Mouse (Mus musculus) embryonic stem cell, embryonic (primary cell): ENCODE measurements around the gene Gipc2.

Experiments used
- CTCF ChIA-PET, 4 experiments: fragments of 300-600 bp in 2 of 4; fragments of 350-600 bp in 2 of 4; sonication (Branson Sonifier 250); formaldehyde crosslinking; loops; one replicate each; lab custom pipeline; 2022; ENCODE audit warnings: inconsistent platforms in 2 of 4; lab: Charles Lee
- POLR2A ChIA-PET, 4 experiments: fragments of 300-600 bp in 2 of 4; fragments of 350-600 bp in 2 of 4; sonication (Branson Sonifier 250); formaldehyde crosslinking; loops; one replicate each; lab custom pipeline; 2022; ENCODE audit warnings: antibody characterized with exemption in 4 of 4, inconsistent platforms in 1 of 4; lab: Charles Lee

The Gipc2 gene

GRCm38 (mm10) chr3:152046895-152047294 is 119.1 kb downstream of the Gipc2 start:
- CTCF ChIA-PET, result interaction anchor here in 1 of 4 experiments (0.7 kb wide), 1 partner anchor 101 kb away, joined by 5 read pairs; no protein-coding TSS in a partner anchor
- POLR2A ChIA-PET, result interaction anchor here in 1 of 4 experiments (0.6 kb wide), 1 partner anchor 12 kb away, joined by 3 read pairs; no protein-coding TSS in a partner anchor
